Mouse (Mus musculus): ENCODE data around the gene Chchd10.

Chchd10 gene

GRCm38 (mm10) chr10:75926396-75926795, 6.5 kb upstream of the Chchd10 start:
- DNase-seq = no peak

- DNase-seq = no peak
Observed at GRCm38 (mm10) chr10:75930304-75930703, 2.6 kb upstream of the Chchd10 start.

GRCm38 (mm10) chr10:75931311-75931710, 1.6 kb upstream of the Chchd10 start:
- no peak for DNase-seq

- DNase-seq = peak; percentile 30 to 45
Observed at GRCm38 (mm10) chr10:75932081-75932678, 750 bp upstream of the Chchd10 start.

- no peak for DNase-seq
Observed at GRCm38 (mm10) chr10:75934991-75935390, 2.1 kb downstream of the Chchd10 start.

GRCm38 (mm10) chr10:75935680-75936541, 3.0 kb downstream of the Chchd10 start, which contains the start of gene Mmp11:
Gene Mmp11, minus strand, starts transcription at chr10:75936496.
- peak; percentile 88 to 89 for DNase-seq

GRCm38 (mm10) chr10:75936909-75937667, 4.2 kb downstream of the Chchd10 start:
- DNase-seq = no peak

GRCm38 (mm10) chr10:75937851-75938643, 5.1 kb downstream of the Chchd10 start:
- no peak for DNase-seq

- no peak for DNase-seq
Observed at GRCm38 (mm10) chr10:75939481-75940234, 6.7 kb downstream of the Chchd10 start.

- DNase-seq = no peak
Observed at GRCm38 (mm10) chr10:75940520-75940919, 7.6 kb downstream of the Chchd10 start, which contains the start of gene Gm867. Gene Gm867, minus strand, starts transcription at chr10:75940672.

GRCm38 (mm10) chr10:75941042-75941824, 8.3 kb downstream of the Chchd10 start:
- DNase-seq = no peak

- no peak for DNase-seq
Observed at GRCm38 (mm10) chr10:75942736-75943477, 10.0 kb downstream of the Chchd10 start, which contains the start of gene Vpreb3. Gene Vpreb3, plus strand, starts transcription at chr10:75943057.

- no peak for DNase-seq
Observed at GRCm38 (mm10) chr10:75944066-75944772, 11.3 kb downstream of the Chchd10 start.

GRCm38 (mm10) chr10:75945213-75945612, 12.3 kb downstream of the Chchd10 start:
- no peak for DNase-seq

GRCm38 (mm10) chr10:75945896-75946295, 13.0 kb downstream of the Chchd10 start:
- no peak for DNase-seq

GRCm38 (mm10) chr10:75948079-75948478, 15.1 kb downstream of the Chchd10 start:
- no peak for DNase-seq

- DNase-seq = no peak
Observed at GRCm38 (mm10) chr10:75949053-75950045, 16.4 kb downstream of the Chchd10 start.

GRCm38 (mm10) chr10:75950791-75951210, 17.9 kb downstream of the Chchd10 start:
- DNase-seq = no peak

All from cerebellum, adult 18-20 months (tissue).